Mouse (Mus musculus): ENCODE measurements around the gene Dok3. TPM values are rescaled to one million over a fixed set of nuclear protein-coding genes. Genes with fewer than 3 reads are reported as not detected.

The Dok3 gene
- total and polyA plus RNA-seq, 2 experiments from 2014 or later = 0.82 to 4.8 TPM

DNA sequence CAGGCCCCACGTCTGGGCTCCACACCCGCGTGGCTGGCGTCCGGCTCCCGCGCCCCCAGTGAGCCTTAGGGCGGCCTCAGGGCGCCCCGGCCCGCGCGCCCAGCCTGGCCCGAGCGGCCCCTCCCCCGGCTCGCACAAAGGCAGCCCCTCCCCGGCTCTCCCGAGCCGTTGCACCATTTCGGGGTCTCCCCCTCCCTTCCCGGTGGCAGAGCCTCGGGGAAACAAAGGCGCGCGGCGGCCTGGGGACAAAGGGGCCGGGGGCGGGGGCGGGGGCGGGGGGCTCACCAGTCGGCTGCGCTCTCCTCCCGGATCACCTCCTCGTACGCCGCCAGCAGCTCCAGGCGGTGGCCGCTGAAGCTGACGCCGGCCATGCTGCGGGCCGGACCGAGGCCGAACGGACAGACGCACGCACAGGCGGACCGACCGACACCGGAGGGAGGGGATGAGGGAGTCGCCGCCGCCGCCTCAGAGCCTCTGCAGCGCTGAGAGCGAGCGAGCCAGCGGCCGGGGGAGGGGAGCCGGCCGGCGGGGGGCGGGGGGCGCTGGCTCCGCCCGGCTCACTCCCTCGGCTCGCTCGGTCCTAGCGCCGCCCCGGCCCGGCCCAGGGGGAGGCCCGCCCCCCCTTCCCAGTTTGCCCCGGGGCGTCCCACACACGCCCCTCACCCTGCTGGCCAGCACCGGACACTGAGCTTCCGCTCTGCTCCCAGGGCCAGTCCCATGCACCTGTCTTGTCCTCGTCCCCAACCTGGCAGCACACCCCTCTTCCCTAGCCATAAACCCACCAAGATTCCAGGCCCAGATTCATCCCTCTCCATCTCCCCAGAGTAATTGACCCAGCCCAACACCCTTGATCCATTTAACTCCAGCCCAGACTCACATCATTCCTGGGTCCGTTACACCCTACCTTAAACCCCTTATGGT, 41.3 kb downstream of the Dok3 start, which contains the start of gene Dbn1:
Dbn1 (minus strand) TSS at position 534 of the 921 bp plus-strand sequence.
- Histone ChIP-seq H3K27me3 (ENCODE audit: insufficient read depth, low read length) (no peaks in the 10 kb centered on the region), H3K9ac (peak within 1 kb of the TSS; percentile 97), H3K36me3 (ENCODE audit: insufficient read depth) (0 out of 2 replicates have a peak, but pooled peaks cover 5% of the 10 kb centered on the region), H3K27ac (ENCODE audit: low read depth, low read length) (peak within 1 kb of the TSS; percentile 97), H3K9me3 (ENCODE audit: low read length) (no peaks in the 10 kb centered on the region), H3K4me2 (ENCODE audit: low read depth) (peak within 1 kb of the TSS; percentile 97), H3K4me3 (ENCODE audit: low read depth, low read length) (peak within 1 kb of the TSS; percentile 74), H3K4me1 (ENCODE audit: insufficient read depth) (peaks cover 21% of the 10 kb centered on the region)
- WGBS = under 1% methylated on average over 41 of the region's 83 CpGs
- peak; percentile 85 for DNase-seq
- ATAC-seq = peak; percentile 78
- no peak for TF ChIP-seq CTCF (IDR thresholded peaks at IDR 0.05; ENCODE audit: low read depth)

DNA sequence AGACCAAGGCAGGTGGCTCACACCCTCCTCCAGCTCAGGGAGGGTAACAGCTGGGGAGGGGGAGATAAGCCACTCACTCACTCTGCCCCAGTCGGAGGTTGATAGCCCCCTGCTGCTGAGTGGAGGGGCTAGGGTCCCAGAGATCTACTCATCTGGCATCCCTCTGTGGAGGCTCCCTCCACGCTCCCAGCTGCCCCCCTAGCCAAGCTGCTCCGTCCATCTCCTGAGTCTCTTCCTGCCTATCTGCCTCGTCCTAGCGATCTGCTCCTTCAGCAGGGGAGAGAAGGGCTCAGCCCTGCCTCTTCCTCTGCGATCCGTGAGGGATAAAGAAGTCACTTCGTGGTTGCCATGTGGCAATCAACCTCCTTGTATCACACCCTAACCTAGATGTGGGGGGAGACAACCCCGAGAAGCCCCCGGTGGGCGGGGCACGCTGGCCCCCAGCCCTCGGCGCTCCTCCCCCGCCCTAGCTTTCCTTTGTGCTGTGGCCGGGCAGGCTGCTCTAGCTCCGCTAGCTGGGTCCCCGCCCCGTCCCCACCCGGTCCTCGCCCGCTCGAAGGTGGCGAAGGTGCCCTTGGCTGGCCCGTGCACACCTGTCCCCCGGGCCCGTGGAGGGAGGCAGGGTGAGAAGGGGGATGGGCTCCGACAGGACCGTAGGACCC, 42.0 kb downstream of the Dok3 start:
- Histone ChIP-seq H3K9ac (peak overlapping the region; percentile 97), H3K27ac (ENCODE audit: low read depth, low read length) (peak overlapping the region; percentile 97), H3K27me3 (ENCODE audit: insufficient read depth, low read length) (no peaks in the 10 kb centered on the region), H3K36me3 (ENCODE audit: insufficient read depth) (peaks cover 12% of the 10 kb centered on the region), H3K4me1 (ENCODE audit: insufficient read depth) (peaks cover 24% of the 10 kb centered on the region), H3K4me2 (ENCODE audit: low read depth) (peak overlapping the region; percentile 97), H3K4me3 (ENCODE audit: low read depth, low read length) (peak overlapping the region; percentile 74), H3K9me3 (ENCODE audit: low read length) (no peaks in the 10 kb centered on the region)
- ATAC-seq (peak; percentile 32), DNase-seq (peak; percentile 75)
- under 1% methylated on average over 29 of the region's 29 CpGs for WGBS
- TF ChIP-seq CTCF (IDR thresholded peaks at IDR 0.05; ENCODE audit: low read depth) = no peak

DNA sequence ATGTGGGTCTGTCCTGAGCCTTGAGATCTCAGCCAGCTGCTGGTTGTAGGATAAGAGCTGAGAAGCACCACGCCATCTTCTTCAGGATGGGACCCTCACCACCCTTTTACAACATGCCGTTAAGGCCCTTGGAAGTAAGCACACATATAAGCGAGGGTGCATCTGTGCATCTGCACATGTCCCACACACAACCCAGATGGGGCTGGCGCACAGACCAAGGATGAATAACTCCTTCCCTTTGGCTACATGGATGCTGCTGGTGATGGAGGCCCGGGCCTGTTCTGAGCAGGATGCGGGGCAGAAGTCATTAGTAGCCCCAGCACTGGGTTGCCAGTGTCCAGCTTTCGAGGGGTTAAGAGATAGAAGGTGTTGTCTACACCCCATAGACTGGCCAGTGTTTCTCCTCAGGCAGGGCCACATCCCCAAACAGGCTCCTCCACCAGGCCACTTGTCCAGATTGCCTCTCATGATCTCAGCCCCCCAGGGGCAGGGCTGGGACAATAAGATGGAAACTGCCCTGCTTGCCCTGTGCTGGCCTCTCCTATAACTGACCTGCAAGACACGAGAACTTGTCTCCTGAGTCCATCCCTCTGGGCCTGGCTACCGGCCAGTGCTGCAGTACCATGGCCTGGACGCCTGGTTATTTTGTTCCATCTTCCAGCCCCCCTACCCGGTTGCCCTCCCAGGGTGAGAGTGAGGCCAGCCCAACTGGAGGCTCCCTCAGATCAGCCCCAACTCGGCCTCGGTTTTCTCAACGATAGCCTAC, 42.9 kb downstream of the Dok3 start:
- ATAC-seq (no peak), DNase-seq (no peak)
- H3K9me3 ChIP-seq (ENCODE audit: low read length) = no peaks in the 10 kb centered on the region
- peak overlapping the region; percentile 97 for H3K27ac ChIP-seq (ENCODE audit: low read depth, low read length)
- peak overlapping the region; percentile 97 for H3K4me2 ChIP-seq (ENCODE audit: low read depth)
- H3K36me3 ChIP-seq (ENCODE audit: insufficient read depth) = peaks cover 20% of the 10 kb centered on the region
- no peak for TF ChIP-seq CTCF (IDR thresholded peaks at IDR 0.05; ENCODE audit: low read depth)
- H3K9ac ChIP-seq = peak overlapping the region; percentile 97
- H3K4me1 ChIP-seq (ENCODE audit: insufficient read depth) = peaks cover 24% of the 10 kb centered on the region
- WGBS = 21% methylated on average over 14 of the region's 14 CpGs
- no peaks in the 10 kb centered on the region for H3K27me3 ChIP-seq (ENCODE audit: insufficient read depth, low read length)
- H3K4me3 ChIP-seq (ENCODE audit: low read depth, low read length) = peak overlapping the region; percentile 74

DNA sequence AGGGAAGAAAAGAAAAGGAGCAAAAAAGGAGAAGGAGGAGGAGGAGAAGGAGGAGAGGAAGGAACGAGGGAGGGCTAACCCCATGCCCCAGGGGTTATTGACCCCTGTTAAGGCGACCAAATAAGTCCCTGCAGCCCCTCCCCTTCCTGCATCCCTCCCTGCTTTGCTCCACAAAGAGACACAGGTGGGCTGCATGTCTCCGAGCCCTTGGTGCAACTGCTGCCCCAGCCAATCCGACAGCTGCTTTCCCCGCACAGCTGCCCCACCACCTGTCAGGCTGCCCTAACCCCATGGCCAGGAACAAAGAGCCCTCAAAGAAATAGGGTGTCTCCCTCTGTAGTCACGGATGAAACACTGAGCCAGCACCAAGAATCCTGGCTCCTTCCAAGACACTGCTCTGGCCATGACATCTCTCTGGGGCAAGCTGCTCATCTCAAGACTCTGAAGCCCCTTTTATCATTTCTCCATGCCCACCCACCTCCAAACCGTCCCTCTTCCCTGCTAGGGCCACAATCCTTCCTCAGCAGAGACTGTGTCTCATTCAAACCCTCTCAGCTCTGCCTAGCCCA, 44.5 kb downstream of the Dok3 start:
- Histone ChIP-seq H3K4me1 (ENCODE audit: insufficient read depth) (peaks cover 24% of the 10 kb centered on the region), H3K27ac (ENCODE audit: low read depth, low read length) (peak overlapping the region; percentile 92), H3K9ac (peak overlapping the region; percentile 97), H3K4me3 (ENCODE audit: low read depth, low read length) (peak overlapping the region; percentile 74), H3K9me3 (ENCODE audit: low read length) (no peaks in the 10 kb centered on the region), H3K4me2 (ENCODE audit: low read depth) (peak overlapping the region; percentile 97), H3K27me3 (ENCODE audit: insufficient read depth, low read length) (no peaks in the 10 kb centered on the region), H3K36me3 (ENCODE audit: insufficient read depth) (peaks cover 36% of the 10 kb centered on the region)
- 14% methylated on average over 7 of the region's 7 CpGs for WGBS
- ATAC-seq = no peak
- no peak for TF ChIP-seq CTCF (IDR thresholded peaks at IDR 0.05; ENCODE audit: low read depth)
- no peak for DNase-seq

DNA sequence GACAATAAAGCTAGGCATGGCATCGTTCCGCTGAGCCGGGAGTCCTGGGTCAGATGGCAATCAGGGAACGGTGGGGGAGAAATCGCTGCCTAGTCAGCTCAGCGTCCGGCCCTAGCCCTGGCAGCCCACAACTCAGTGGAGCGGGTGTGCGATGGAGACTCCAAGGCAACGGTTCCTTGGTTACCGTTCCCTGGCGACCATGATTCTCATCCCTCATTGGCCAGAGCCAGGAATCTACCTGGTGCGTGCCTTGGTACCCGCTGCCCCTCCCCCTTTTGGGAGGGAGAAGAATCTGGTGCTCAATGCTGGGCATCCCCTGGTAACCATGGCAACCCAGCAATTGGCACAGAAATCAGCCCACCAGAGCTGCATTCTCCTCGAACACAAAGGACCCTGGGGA, 45.5 kb downstream of the Dok3 start:
- Histone ChIP-seq H3K27ac (ENCODE audit: low read depth, low read length) (peak overlapping the region; percentile 92), H3K9ac (peak overlapping the region; percentile 97), H3K9me3 (ENCODE audit: low read length) (no peaks in the 10 kb centered on the region), H3K4me1 (ENCODE audit: insufficient read depth) (peaks cover 24% of the 10 kb centered on the region), H3K4me2 (ENCODE audit: low read depth) (peak overlapping the region; percentile 97), H3K36me3 (ENCODE audit: insufficient read depth) (peaks cover 46% of the 10 kb centered on the region), H3K4me3 (ENCODE audit: low read depth, low read length) (peak overlapping the region; percentile 74), H3K27me3 (ENCODE audit: insufficient read depth, low read length) (no peaks in the 10 kb centered on the region)
- ATAC-seq (peak; percentile 85), DNase-seq (peak; percentile 95)
- no peak for TF ChIP-seq CTCF (IDR thresholded peaks at IDR 0.05; ENCODE audit: low read depth)
- WGBS = 4% methylated on average over 15 of the region's 15 CpGs

DNA sequence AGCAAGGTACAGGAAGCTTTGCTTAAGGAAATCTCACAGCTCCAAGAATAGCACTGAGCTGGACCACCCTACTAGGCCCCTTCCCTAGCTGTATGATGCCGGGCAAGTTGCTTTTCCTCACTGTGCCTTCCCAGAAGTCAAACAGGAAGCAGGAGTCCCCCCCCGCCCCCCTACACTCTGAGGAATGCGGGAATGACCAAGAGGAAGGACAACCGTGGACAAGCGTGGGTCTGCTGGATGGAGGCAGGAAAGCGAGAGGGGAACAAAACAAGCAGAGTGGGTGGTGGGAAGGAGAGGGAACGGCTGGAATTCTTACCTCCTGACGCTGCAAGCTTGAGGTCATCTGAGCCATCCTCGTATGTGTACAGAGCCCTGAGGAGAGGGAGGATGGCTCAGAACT, 46.0 kb downstream of the Dok3 start:
- no peak for ATAC-seq
- DNase-seq = no peak
- Histone ChIP-seq H3K4me3 (ENCODE audit: low read depth, low read length) (peak overlapping the region; percentile 74), H3K4me1 (ENCODE audit: insufficient read depth) (peaks cover 24% of the 10 kb centered on the region), H3K9ac (peak overlapping the region; percentile 48), H3K27me3 (ENCODE audit: insufficient read depth, low read length) (no peaks in the 10 kb centered on the region), H3K27ac (ENCODE audit: low read depth, low read length) (peak overlapping the region; percentile 75), H3K9me3 (ENCODE audit: low read length) (no peaks in the 10 kb centered on the region), H3K4me2 (ENCODE audit: low read depth) (peak overlapping the region; percentile 97), H3K36me3 (ENCODE audit: insufficient read depth) (peaks cover 47% of the 10 kb centered on the region)
- WGBS = 47% methylated on average over 9 of the region's 9 CpGs
- TF ChIP-seq CTCF (IDR thresholded peaks at IDR 0.05; ENCODE audit: low read depth) = no peak
